Mouse (Mus musculus): ENCODE data around the gene Nectin3. TPM values are rescaled to one million over a fixed set of nuclear protein-coding genes. Genes with fewer than 3 reads are reported as not detected.

The Nectin3 gene
- polyA plus RNA-seq (2015; fragmentation: Nextera tagmentation; extraction: Ambion mirVana): 5.6 and 14.1 TPM in 2 replicates

GRCm38 (mm10) chr16:46498421-46498789, at the start of gene Nectin3:
Gene Nectin3 (minus strand): TSS chr16:46498525.
- Histone ChIP-seq H3K4me2 (ENCODE audit: low read depth, low read length) (peak within 1 kb of the TSS; percentile 98), H3K4me1 (ENCODE audit: control insufficient read depth, insufficient read depth, low read length) (peaks cover 17% of the 10 kb centered on the region), H3K9me3 (replicated peaks; ENCODE audit: control insufficient read depth, low read length) (no peaks in the 10 kb centered on the region), H3K9ac (ENCODE audit: low read length) (peak within 1 kb of the TSS; percentile 92), H3K27ac (ENCODE audit: low read length) (peak within 1 kb of the TSS; percentile 90), H3K4me3 (ENCODE audit: low read length) (peak within 1 kb of the TSS; percentile 91), H3K27me3 (ENCODE audit: control insufficient read depth, insufficient read depth, low read length) (no peaks in the 10 kb centered on the region), H3K36me3 (ENCODE audit: control insufficient read depth, insufficient read depth) (no peaks in the 10 kb centered on the region)
- no peak for ATAC-seq (replicated peaks; ENCODE audit: extremely low read depth, insufficient read depth, low FRiP score)
- WGBS: 5% methylated on average over 4 of the region's 4 CpGs

GRCm38 (mm10) chr16:46538092-46538491, 39.8 kb upstream of the Nectin3 start:
- Histone ChIP-seq H3K27me3 (ENCODE audit: control insufficient read depth, insufficient read depth, low read length) (no peaks in the 10 kb centered on the region), H3K4me3 (ENCODE audit: low read length) (no peak overlapping the region), H3K36me3 (ENCODE audit: control insufficient read depth, insufficient read depth) (no peaks in the 10 kb centered on the region), H3K4me2 (ENCODE audit: low read depth, low read length) (no peak overlapping the region), H3K27ac (ENCODE audit: low read length) (no peak overlapping the region), H3K9me3 (replicated peaks; ENCODE audit: control insufficient read depth, low read length) (no peaks in the 10 kb centered on the region), H3K9ac (ENCODE audit: low read length) (no peak overlapping the region), H3K4me1 (ENCODE audit: control insufficient read depth, insufficient read depth, low read length) (no peaks in the 10 kb centered on the region)
- 77% methylated on average over 3 of the region's 3 CpGs for WGBS
- no peak for ATAC-seq (replicated peaks; ENCODE audit: extremely low read depth, insufficient read depth, low FRiP score)

- Histone ChIP-seq H3K36me3 (ENCODE audit: control insufficient read depth, insufficient read depth) (no peaks in the 10 kb centered on the region), H3K9me3 (replicated peaks; ENCODE audit: control insufficient read depth, low read length) (no peaks in the 10 kb centered on the region), H3K4me3 (ENCODE audit: low read length) (no peak overlapping the region), H3K4me1 (ENCODE audit: control insufficient read depth, insufficient read depth, low read length) (no peaks in the 10 kb centered on the region), H3K27me3 (ENCODE audit: control insufficient read depth, insufficient read depth, low read length) (no peaks in the 10 kb centered on the region), H3K27ac (ENCODE audit: low read length) (no peak overlapping the region), H3K9ac (ENCODE audit: low read length) (no peak overlapping the region), H3K4me2 (ENCODE audit: low read depth, low read length) (no peak overlapping the region)
- ATAC-seq (replicated peaks; ENCODE audit: extremely low read depth, insufficient read depth, low FRiP score): no peak
- 67% methylated on average over 5 of the region's 5 CpGs for WGBS
Observed at GRCm38 (mm10) chr16:46532465-46533254, 34.3 kb upstream of the Nectin3 start.

GRCm38 (mm10) chr16:46531023-46531422, 32.7 kb upstream of the Nectin3 start:
- Histone ChIP-seq H3K9me3 (replicated peaks; ENCODE audit: control insufficient read depth, low read length) (no peaks in the 10 kb centered on the region), H3K9ac (ENCODE audit: low read length) (no peak overlapping the region), H3K4me2 (ENCODE audit: low read depth, low read length) (no peak overlapping the region), H3K4me3 (ENCODE audit: low read length) (no peak overlapping the region), H3K27ac (ENCODE audit: low read length) (no peak overlapping the region), H3K27me3 (ENCODE audit: control insufficient read depth, insufficient read depth, low read length) (no peaks in the 10 kb centered on the region), H3K4me1 (ENCODE audit: control insufficient read depth, insufficient read depth, low read length) (no peaks in the 10 kb centered on the region), H3K36me3 (ENCODE audit: control insufficient read depth, insufficient read depth) (no peaks in the 10 kb centered on the region)
- ATAC-seq (replicated peaks; ENCODE audit: extremely low read depth, insufficient read depth, low FRiP score): no peak
- 61% methylated on average over 3 of the region's 3 CpGs for WGBS

- Histone ChIP-seq H3K27ac (ENCODE audit: low read length) (no peak overlapping the region), H3K27me3 (ENCODE audit: control insufficient read depth, insufficient read depth, low read length) (no peaks in the 10 kb centered on the region), H3K9me3 (replicated peaks; ENCODE audit: control insufficient read depth, low read length) (no peaks in the 10 kb centered on the region), H3K4me1 (ENCODE audit: control insufficient read depth, insufficient read depth, low read length) (no peaks in the 10 kb centered on the region), H3K4me2 (ENCODE audit: low read depth, low read length) (no peak overlapping the region), H3K4me3 (ENCODE audit: low read length) (no peak overlapping the region), H3K9ac (ENCODE audit: low read length) (no peak overlapping the region), H3K36me3 (ENCODE audit: control insufficient read depth, insufficient read depth) (no peaks in the 10 kb centered on the region)
- no peak for ATAC-seq (replicated peaks; ENCODE audit: extremely low read depth, insufficient read depth, low FRiP score)
- 55% methylated on average over 5 of the region's 5 CpGs for WGBS
Observed at GRCm38 (mm10) chr16:46520885-46521417, 22.6 kb upstream of the Nectin3 start.

- Histone ChIP-seq H3K9me3 (replicated peaks; ENCODE audit: control insufficient read depth, low read length) (no peaks in the 10 kb centered on the region), H3K4me2 (ENCODE audit: low read depth, low read length) (no peak overlapping the region), H3K36me3 (ENCODE audit: control insufficient read depth, insufficient read depth) (no peaks in the 10 kb centered on the region), H3K4me1 (ENCODE audit: control insufficient read depth, insufficient read depth, low read length) (no peaks in the 10 kb centered on the region), H3K27me3 (ENCODE audit: control insufficient read depth, insufficient read depth, low read length) (no peaks in the 10 kb centered on the region), H3K9ac (ENCODE audit: low read length) (no peak overlapping the region), H3K4me3 (ENCODE audit: low read length) (no peak overlapping the region), H3K27ac (ENCODE audit: low read length) (no peak overlapping the region)
- 87% methylated on average over 2 of the region's 2 CpGs for WGBS
- ATAC-seq (replicated peaks; ENCODE audit: extremely low read depth, insufficient read depth, low FRiP score): no peak
Observed at GRCm38 (mm10) chr16:46519606-46520005, 21.3 kb upstream of the Nectin3 start.

GRCm38 (mm10) chr16:46507944-46508333, 9.6 kb upstream of the Nectin3 start:
- Histone ChIP-seq H3K9ac (ENCODE audit: low read length) (no peak overlapping the region), H3K4me3 (ENCODE audit: low read length) (no peak overlapping the region), H3K9me3 (replicated peaks; ENCODE audit: control insufficient read depth, low read length) (no peaks in the 10 kb centered on the region), H3K36me3 (ENCODE audit: control insufficient read depth, insufficient read depth) (no peaks in the 10 kb centered on the region), H3K27ac (ENCODE audit: low read length) (no peak overlapping the region), H3K4me2 (ENCODE audit: low read depth, low read length) (no peak overlapping the region), H3K27me3 (ENCODE audit: control insufficient read depth, insufficient read depth, low read length) (no peaks in the 10 kb centered on the region), H3K4me1 (ENCODE audit: control insufficient read depth, insufficient read depth, low read length) (no peaks in the 10 kb centered on the region)
- 70% methylated on average over 3 of the region's 3 CpGs for WGBS
- no peak for ATAC-seq (replicated peaks; ENCODE audit: extremely low read depth, insufficient read depth, low FRiP score)

- Histone ChIP-seq H3K27me3 (ENCODE audit: control insufficient read depth, insufficient read depth, low read length) (no peaks in the 10 kb centered on the region), H3K27ac (ENCODE audit: low read length) (no peak overlapping the region), H3K9ac (ENCODE audit: low read length) (no peak overlapping the region), H3K4me2 (ENCODE audit: low read depth, low read length) (no peak overlapping the region), H3K4me3 (ENCODE audit: low read length) (no peak overlapping the region), H3K9me3 (replicated peaks; ENCODE audit: control insufficient read depth, low read length) (no peaks in the 10 kb centered on the region), H3K36me3 (ENCODE audit: control insufficient read depth, insufficient read depth) (no peaks in the 10 kb centered on the region), H3K4me1 (ENCODE audit: control insufficient read depth, insufficient read depth, low read length) (no peaks in the 10 kb centered on the region)
- 38% methylated on average over 3 of the region's 3 CpGs for WGBS
- no peak for ATAC-seq (replicated peaks; ENCODE audit: extremely low read depth, insufficient read depth, low FRiP score)
Observed at GRCm38 (mm10) chr16:46507260-46507943, 9.1 kb upstream of the Nectin3 start.

GRCm38 (mm10) chr16:46504006-46504405, 5.7 kb upstream of the Nectin3 start:
- Histone ChIP-seq H3K4me1 (ENCODE audit: control insufficient read depth, insufficient read depth, low read length) (no peaks in the 10 kb centered on the region), H3K27me3 (ENCODE audit: control insufficient read depth, insufficient read depth, low read length) (no peaks in the 10 kb centered on the region), H3K4me2 (ENCODE audit: low read depth, low read length) (no peak overlapping the region), H3K9ac (ENCODE audit: low read length) (no peak overlapping the region), H3K9me3 (replicated peaks; ENCODE audit: control insufficient read depth, low read length) (no peaks in the 10 kb centered on the region), H3K4me3 (ENCODE audit: low read length) (no peak overlapping the region), H3K27ac (ENCODE audit: low read length) (no peak overlapping the region), H3K36me3 (ENCODE audit: control insufficient read depth, insufficient read depth) (no peaks in the 10 kb centered on the region)
- no peak for ATAC-seq (replicated peaks; ENCODE audit: extremely low read depth, insufficient read depth, low FRiP score)
- WGBS: 79% methylated on average over 4 of the region's 4 CpGs
